Mouse (Mus musculus) brain, embryonic 18.5 days (tissue): ENCODE results near the gene Ralgapb.

ENCODE experiments used
- DNase-seq: peaks from one replicate; pipeline ENCODE4 v3.0.0-alpha.2; 2012; ENCODE audit warnings: low read depth, low spot score

The Ralgapb gene

GRCm38 (mm10) chr2:158402915-158403314, 6.7 kb upstream of the Ralgapb start:
- DNase-seq: no peak

- no peak for DNase-seq
Observed at GRCm38 (mm10) chr2:158408997-158409594, 552 bp upstream of the Ralgapb start.

GRCm38 (mm10) chr2:158410022-158411014, 670 bp downstream of the Ralgapb start:
- DNase-seq: no peak

GRCm38 (mm10) chr2:158413240-158413639, 3.6 kb downstream of the Ralgapb start:
- no peak for DNase-seq

- DNase-seq: no peak
Observed at GRCm38 (mm10) chr2:158415826-158416225, 6.2 kb downstream of the Ralgapb start.

GRCm38 (mm10) chr2:158418663-158419062, 9.0 kb downstream of the Ralgapb start:
- DNase-seq: no peak

GRCm38 (mm10) chr2:158445814-158446213, 36.2 kb downstream of the Ralgapb start:
- no peak for DNase-seq

- DNase-seq: no peak
Observed at GRCm38 (mm10) chr2:158449845-158450244, 40.2 kb downstream of the Ralgapb start.

- DNase-seq: no peak
Observed at GRCm38 (mm10) chr2:158456451-158456850, 46.8 kb downstream of the Ralgapb start.

GRCm38 (mm10) chr2:158457610-158458009, 48.0 kb downstream of the Ralgapb start:
- DNase-seq: no peak

- no peak for DNase-seq
Observed at GRCm38 (mm10) chr2:158462450-158462849, 52.8 kb downstream of the Ralgapb start.

GRCm38 (mm10) chr2:158474159-158474558, 64.5 kb downstream of the Ralgapb start:
- DNase-seq: no peak

- no peak for DNase-seq
Observed at GRCm38 (mm10) chr2:158477640-158478039, 68.0 kb downstream of the Ralgapb start.

- no peak for DNase-seq
Observed at GRCm38 (mm10) chr2:158498457-158498856, 88.8 kb downstream of the Ralgapb start.

- DNase-seq: no peak
Observed at GRCm38 (mm10) chr2:158501836-158502812, 92.5 kb downstream of the Ralgapb start, which contains the start of gene Adig. Adig (plus strand) TSS chr2:158502612.

GRCm38 (mm10) chr2:158503226-158503625, 93.6 kb downstream of the Ralgapb start:
- DNase-seq: no peak

- no peak for DNase-seq
Observed at GRCm38 (mm10) chr2:158503671-158504070, 94.0 kb downstream of the Ralgapb start.

GRCm38 (mm10) chr2:158506475-158506874, 96.8 kb downstream of the Ralgapb start:
- no peak for DNase-seq

- no peak for DNase-seq
Observed at GRCm38 (mm10) chr2:158507046-158507445, 97.4 kb downstream of the Ralgapb start.

- no peak for DNase-seq
Observed at GRCm38 (mm10) chr2:158510665-158511064, 101.0 kb downstream of the Ralgapb start.

- no peak for DNase-seq
Observed at GRCm38 (mm10) chr2:158512528-158512927, 102.9 kb downstream of the Ralgapb start, which contains the start of gene Arhgap40. Arhgap40 (plus strand) TSS chr2:158512796.
